Mouse (Mus musculus): ENCODE measurements around the gene Sec24b. TPM values are rescaled to one million over a fixed set of nuclear protein-coding genes. Genes with fewer than 3 reads are reported as not detected.

The Sec24b gene
- polyA plus RNA-seq, 1 experiment from 2014 or later, result 30.2 TPM

DNA sequence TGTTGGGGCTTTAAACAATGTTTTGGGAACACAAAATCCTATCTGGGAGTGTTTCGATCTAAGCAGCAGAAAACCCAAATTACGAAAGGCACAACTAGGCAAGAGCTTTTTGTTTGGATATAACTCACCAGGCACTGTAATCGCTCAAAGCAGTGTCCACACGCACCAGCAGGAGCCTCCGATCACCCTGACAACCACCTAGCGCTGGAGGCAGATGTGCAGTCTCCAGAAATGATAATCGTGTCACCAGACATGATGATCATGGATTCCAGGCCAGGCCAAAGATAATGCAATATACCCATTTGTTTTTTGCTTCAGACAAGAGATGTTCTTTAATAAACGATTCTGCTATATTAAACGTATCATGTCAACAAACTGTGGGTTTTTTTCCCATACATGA is 93.5 kb downstream of the Sec24b start:
- Histone ChIP-seq H3K4me3 (no peak overlapping the region), H3K4me1 (replicated peaks) (peaks cover 24% of the 10 kb centered on the region), H3K36me3 (no peaks in the 10 kb centered on the region), H3K27me3 (peaks cover 37% of the 10 kb centered on the region), H3K9ac (no peak overlapping the region), H3K27ac (no peak overlapping the region), H3K9me3 (no peaks in the 10 kb centered on the region), H3K4me2 (no peak overlapping the region)
- 69% methylated on average over 9 of the region's 9 CpGs for WGBS
- ATAC-seq (ENCODE audit: low FRiP score), result no peak

DNA sequence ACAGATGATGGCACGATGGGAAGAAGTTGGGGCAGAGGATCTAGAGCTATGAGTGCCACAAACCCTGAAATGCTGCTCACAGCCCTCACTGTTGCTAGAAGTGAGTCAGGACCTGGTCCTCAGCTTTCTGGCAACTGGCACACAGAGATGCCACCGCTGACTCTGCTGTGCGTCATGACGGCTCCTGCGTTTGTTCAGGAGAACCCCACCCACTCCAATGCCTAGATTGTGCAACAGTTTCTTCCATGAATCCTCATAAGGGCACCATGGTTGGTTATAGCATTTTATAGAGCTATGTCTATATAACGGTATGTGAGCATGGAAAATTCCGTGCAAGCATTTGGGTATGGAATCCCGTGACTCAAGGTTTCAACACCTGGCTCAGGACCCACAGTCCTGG is 96.7 kb downstream of the Sec24b start:
- no peak overlapping the region for H3K9ac ChIP-seq
- no peak overlapping the region for H3K4me3 ChIP-seq
- WGBS, result 93% methylated on average over 8 of the region's 8 CpGs
- H3K27ac ChIP-seq, result no peak overlapping the region
- no peaks in the 10 kb centered on the region for H3K36me3 ChIP-seq
- no peak for ATAC-seq (ENCODE audit: low FRiP score)
- peaks cover 21% of the 10 kb centered on the region for H3K27me3 ChIP-seq
- no peaks in the 10 kb centered on the region for H3K9me3 ChIP-seq
- no peak overlapping the region for H3K4me2 ChIP-seq
- H3K4me1 ChIP-seq (replicated peaks), result peaks cover 6% of the 10 kb centered on the region

DNA sequence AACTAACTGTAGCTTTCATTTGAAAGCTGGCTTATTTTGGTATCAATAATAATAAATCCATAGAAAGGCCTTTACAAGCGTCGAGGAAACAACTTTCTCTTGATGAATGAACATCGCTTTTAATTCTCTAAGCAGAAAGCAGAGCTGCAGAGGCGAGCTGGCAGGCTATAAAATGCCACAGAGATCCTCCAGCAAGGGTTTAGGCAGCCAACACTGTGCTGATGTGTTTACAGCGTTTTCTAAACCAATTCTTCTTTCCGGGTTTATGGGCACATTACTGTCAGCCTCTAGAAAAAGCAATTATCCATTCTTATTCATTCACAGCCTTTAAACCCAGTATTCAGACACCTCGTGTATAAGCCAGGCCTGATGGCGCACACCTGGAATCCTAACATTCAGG is 98.8 kb downstream of the Sec24b start:
- Histone ChIP-seq H3K4me3 (no peak overlapping the region), H3K4me1 (replicated peaks) (no peaks in the 10 kb centered on the region), H3K27me3 (0 out of 2 replicates have a peak, but pooled peaks cover 6% of the 10 kb centered on the region), H3K4me2 (no peak overlapping the region), H3K27ac (no peak overlapping the region), H3K36me3 (no peaks in the 10 kb centered on the region), H3K9me3 (no peaks in the 10 kb centered on the region), H3K9ac (no peak overlapping the region)
- 77% methylated on average over 8 of the region's 8 CpGs for WGBS
- ATAC-seq (ENCODE audit: low FRiP score), result no peak

DNA sequence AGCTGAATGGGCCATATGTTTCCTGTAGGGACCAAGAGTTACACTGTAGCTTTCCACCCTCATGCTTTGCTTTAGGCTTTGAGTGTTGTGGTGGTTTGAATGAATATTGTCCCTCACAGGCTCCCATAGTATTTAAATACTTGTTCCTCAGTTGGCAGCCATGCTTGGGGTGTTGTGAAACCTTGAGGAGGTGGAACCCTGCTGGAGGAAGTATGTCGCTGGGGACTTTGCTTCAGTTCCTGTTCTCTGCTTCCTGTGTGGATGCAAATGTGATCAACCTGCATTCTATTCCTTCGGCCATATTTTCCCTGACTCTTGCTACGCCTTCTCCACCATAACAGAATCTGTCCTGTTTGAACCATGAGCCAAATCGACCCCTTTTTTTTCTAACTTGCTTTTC is 108.1 kb downstream of the Sec24b start:
- H3K4me1 ChIP-seq (replicated peaks), result no peaks in the 10 kb centered on the region
- ATAC-seq (ENCODE audit: low FRiP score), result no peak
- no peaks in the 10 kb centered on the region for H3K36me3 ChIP-seq
- no peak overlapping the region for H3K9ac ChIP-seq
- no peaks in the 10 kb centered on the region for H3K9me3 ChIP-seq
- H3K27ac ChIP-seq, result no peak overlapping the region
- WGBS, result 88% methylated on average over 4 of the region's 4 CpGs
- no peak overlapping the region for H3K4me3 ChIP-seq
- no peak overlapping the region for H3K4me2 ChIP-seq
- no peaks in the 10 kb centered on the region for H3K27me3 ChIP-seq

DNA sequence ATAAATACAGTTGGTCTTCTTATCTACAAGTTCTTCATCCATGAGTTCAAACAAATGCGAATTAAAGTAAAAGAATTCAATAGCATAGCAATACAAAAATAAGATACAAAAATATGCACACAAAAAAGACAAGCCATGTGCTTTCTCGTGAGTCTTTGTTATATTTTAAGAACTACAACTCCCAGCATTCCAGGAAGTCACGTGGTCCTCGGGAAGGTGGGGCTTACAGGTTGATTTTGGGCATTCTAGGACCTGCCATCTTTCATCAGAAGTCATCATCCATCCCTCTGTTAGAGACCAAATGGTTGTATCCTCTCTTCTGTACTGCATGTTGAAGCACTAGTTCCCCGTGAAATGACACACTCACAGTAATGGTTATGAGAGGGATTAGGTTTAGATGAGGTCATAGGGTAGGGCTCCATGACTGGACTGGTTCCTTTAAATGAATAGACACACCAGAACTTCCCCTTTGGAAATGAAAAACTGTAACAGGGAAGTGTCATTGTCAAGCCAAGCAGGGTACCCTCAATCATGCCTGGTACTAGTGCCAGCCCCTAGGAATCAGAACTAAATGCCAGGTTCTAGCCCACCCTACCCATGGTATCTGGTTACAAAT is 112.1 kb downstream of the Sec24b start:
- no peak for ATAC-seq (ENCODE audit: low FRiP score)
- no peaks in the 10 kb centered on the region for H3K27me3 ChIP-seq
- H3K4me1 ChIP-seq (replicated peaks), result no peaks in the 10 kb centered on the region
- no peaks in the 10 kb centered on the region for H3K9me3 ChIP-seq
- H3K27ac ChIP-seq, result no peak overlapping the region
- no peak overlapping the region for H3K9ac ChIP-seq
- H3K4me3 ChIP-seq, result no peak overlapping the region
- WGBS, result 87% methylated on average over 5 of the region's 5 CpGs
- no peak overlapping the region for H3K4me2 ChIP-seq
- no peaks in the 10 kb centered on the region for H3K36me3 ChIP-seq

DNA sequence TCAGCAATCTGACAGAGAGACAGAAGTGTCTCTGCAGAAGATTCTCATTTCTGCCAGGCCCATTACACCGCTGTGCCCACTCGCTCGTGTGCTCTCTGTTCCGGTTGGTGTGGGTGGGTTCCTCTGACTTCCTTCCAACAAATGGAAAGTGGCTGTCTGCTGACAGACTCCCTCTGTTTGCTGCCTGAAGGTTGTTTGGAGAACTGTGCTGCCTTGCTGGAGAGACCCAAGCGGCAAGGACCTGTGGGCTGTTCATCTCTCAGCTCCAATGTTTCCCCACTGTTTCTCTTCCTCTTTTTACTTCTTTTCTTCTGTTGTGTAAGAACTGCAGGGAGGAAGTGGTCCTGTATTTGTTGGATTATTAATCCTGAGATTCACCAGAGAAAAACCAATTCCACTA is 113.0 kb downstream of the Sec24b start:
- Histone ChIP-seq H3K4me3 (no peak overlapping the region), H3K27me3 (no peaks in the 10 kb centered on the region), H3K4me1 (replicated peaks) (no peaks in the 10 kb centered on the region), H3K9me3 (no peaks in the 10 kb centered on the region), H3K27ac (no peak overlapping the region), H3K36me3 (no peaks in the 10 kb centered on the region), H3K9ac (no peak overlapping the region), H3K4me2 (no peak overlapping the region)
- ATAC-seq (ENCODE audit: low FRiP score), result no peak
- WGBS, result 91% methylated on average over 5 of the region's 5 CpGs

DNA sequence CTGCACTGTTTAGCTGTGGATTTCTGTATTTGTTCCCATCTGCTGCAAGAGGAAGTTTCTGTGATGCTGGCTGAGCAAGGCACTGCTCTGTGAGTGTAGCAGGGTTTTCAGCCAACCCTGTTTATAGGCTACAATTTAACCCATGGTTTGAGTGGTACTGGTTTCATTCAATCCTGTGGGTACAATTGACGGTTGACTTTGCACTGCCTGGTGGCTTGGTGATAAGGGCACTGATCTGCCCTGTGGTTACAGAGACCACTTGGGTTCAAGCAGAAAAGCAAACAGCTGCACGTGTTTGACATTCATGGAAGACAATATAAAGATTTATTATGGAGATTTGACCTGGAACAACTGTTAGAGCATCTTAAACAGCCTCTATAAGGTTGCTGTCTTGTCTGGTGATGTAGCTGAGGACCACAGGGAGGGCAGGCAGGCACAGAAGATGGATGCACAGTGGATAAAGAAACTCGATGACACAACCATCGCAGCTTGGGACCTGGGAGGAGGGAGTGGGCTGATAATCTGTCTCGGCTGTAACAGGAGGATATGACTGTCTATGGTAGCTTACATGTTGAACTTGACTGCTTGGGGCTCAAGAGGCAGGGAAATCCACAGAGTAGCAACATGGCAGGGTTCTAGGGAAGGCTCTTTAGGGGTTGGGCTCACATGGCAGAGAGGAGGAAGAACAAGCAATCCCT is 115.0 kb downstream of the Sec24b start:
- no peak overlapping the region for H3K4me2 ChIP-seq
- no peaks in the 10 kb centered on the region for H3K4me1 ChIP-seq (replicated peaks)
- no peak overlapping the region for H3K27ac ChIP-seq
- no peak overlapping the region for H3K9ac ChIP-seq
- no peak for ATAC-seq (ENCODE audit: low FRiP score)
- no peaks in the 10 kb centered on the region for H3K9me3 ChIP-seq
- no peaks in the 10 kb centered on the region for H3K27me3 ChIP-seq
- H3K36me3 ChIP-seq, result no peaks in the 10 kb centered on the region
- 83% methylated on average over 5 of the region's 5 CpGs for WGBS
- H3K4me3 ChIP-seq, result no peak overlapping the region

DNA sequence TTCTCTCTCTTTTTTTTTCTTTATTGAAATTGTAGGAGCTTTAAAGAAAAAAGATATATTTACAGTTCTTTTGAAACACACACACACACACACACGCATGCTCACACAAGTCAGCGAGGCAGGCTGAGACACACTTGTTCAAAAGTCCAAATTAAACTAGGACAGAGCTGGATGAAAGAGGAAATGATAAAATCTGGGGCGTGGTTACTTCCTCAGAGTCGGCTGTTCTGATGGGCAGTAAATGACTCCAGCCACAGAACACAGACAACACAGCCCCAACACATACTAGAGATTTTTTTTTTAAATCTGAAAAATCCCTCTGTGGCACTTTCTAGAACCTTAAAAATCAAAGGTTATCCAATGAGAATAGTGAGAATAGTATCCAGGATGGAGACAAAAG is 117.5 kb downstream of the Sec24b start:
- H3K27me3 ChIP-seq, result no peaks in the 10 kb centered on the region
- H3K36me3 ChIP-seq, result no peaks in the 10 kb centered on the region
- H3K4me2 ChIP-seq, result no peak overlapping the region
- H3K4me1 ChIP-seq (replicated peaks), result no peaks in the 10 kb centered on the region
- no peaks in the 10 kb centered on the region for H3K9me3 ChIP-seq
- H3K9ac ChIP-seq, result no peak overlapping the region
- H3K4me3 ChIP-seq, result no peak overlapping the region
- WGBS, result 85% methylated on average over 4 of the region's 4 CpGs
- no peak overlapping the region for H3K27ac ChIP-seq
- ATAC-seq (ENCODE audit: low FRiP score), result no peak

DNA sequence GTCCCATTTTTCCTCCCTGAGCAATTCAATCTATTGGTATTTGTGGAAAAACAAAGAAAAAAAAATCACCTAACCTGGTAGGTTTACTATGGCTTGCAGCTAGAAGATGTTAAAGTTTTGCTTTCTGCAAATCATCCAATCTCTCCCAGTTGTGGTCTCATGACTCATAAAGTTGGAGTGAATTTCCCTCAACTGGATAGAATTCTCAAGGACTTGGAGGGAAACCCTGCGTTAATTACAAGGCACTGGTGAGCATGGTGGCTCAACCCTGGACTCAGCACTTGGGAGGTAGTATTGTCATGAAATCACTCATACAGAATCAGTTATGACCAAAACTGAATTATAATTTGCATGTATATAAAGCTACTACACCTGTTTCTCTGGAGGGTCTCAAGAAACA is 120.1 kb downstream of the Sec24b start:
- no peak for ATAC-seq (ENCODE audit: low FRiP score)
- Histone ChIP-seq H3K27me3 (no peaks in the 10 kb centered on the region), H3K27ac (no peak overlapping the region), H3K4me1 (replicated peaks) (0 out of 2 replicates have a peak, but pooled peaks cover 4% of the 10 kb centered on the region), H3K4me2 (no peak overlapping the region), H3K9ac (no peak overlapping the region), H3K4me3 (no peak overlapping the region), H3K9me3 (no peaks in the 10 kb centered on the region), H3K36me3 (no peaks in the 10 kb centered on the region)
- 97% methylated on average over 1 of the region's 1 CpGs for WGBS

DNA sequence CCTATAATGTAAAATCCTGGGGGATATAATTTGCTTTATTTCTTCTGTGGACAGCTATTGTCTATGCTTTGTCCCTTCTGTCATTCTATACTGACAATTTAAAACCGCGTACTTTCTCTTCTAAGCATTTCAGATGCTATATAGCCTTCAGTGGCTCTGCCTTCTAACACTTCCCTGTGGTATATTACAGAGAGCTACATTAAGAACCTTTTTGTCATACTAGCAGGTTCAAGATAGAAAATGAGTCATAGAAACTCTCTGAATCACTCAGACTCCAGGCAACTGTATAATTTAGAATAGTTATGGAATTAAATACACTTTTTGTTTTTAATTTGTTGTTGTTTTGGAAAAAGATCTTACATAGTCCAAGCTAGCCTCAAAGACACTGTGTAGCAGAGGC is 120.6 kb downstream of the Sec24b start:
- no peak for ATAC-seq (ENCODE audit: low FRiP score)
- H3K27ac ChIP-seq, result no peak overlapping the region
- H3K4me1 ChIP-seq (replicated peaks), result 0 out of 2 replicates have a peak, but pooled peaks cover 4% of the 10 kb centered on the region
- WGBS, result 92% methylated on average over 2 of the region's 2 CpGs
- no peaks in the 10 kb centered on the region for H3K9me3 ChIP-seq
- no peak overlapping the region for H3K9ac ChIP-seq
- H3K4me3 ChIP-seq, result no peak overlapping the region
- H3K36me3 ChIP-seq, result no peaks in the 10 kb centered on the region
- H3K4me2 ChIP-seq, result no peak overlapping the region
- H3K27me3 ChIP-seq, result no peaks in the 10 kb centered on the region

DNA sequence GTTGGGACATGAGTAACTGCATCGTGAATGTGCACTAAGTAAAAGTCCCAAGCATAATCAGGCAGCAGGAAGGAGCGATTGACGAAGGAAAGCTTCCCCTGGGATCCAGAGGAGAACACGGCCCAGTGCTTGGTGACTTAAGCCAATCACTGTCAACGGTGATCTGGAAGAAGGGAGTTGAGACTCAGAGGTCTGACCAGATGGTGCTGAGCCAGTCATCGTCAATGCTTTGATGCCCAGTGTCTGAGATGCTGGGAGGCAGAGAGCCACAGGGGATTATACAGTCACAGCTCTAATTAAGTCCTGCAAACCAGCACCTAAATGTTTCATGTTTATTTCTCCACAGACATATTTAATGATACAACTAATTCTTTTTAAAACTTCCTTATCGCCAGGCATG is 122.3 kb downstream of the Sec24b start:
- Histone ChIP-seq H3K4me3 (no peak overlapping the region), H3K27ac (no peak overlapping the region), H3K36me3 (no peaks in the 10 kb centered on the region), H3K4me2 (no peak overlapping the region), H3K9me3 (no peaks in the 10 kb centered on the region), H3K27me3 (no peaks in the 10 kb centered on the region), H3K4me1 (replicated peaks) (0 out of 2 replicates have a peak, but pooled peaks cover 4% of the 10 kb centered on the region), H3K9ac (no peak overlapping the region)
- WGBS, result 56% methylated on average over 7 of the region's 7 CpGs
- ATAC-seq (ENCODE audit: low FRiP score), result no peak

DNA sequence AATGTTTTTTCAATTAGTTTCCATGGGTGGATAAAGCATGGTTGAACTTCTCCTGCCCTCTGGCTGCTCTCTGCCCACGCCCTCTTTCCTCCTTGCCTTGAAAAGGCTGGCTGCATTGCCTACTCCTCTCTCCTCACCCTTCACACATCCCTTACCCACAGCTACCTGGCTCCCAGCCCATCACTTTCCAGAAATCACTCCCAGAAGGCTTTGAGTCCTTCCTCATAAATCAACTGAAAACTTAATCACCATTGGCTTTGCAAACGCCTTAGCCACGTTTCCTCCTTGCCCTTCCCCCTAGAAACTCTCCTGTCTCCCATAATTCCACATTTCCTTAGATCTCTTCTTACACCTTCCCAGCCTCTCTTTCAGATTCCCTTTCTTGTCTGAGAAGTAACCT is 123.5 kb downstream of the Sec24b start:
- 0 out of 2 replicates have a peak, but pooled peaks cover 4% of the 10 kb centered on the region for H3K4me1 ChIP-seq (replicated peaks)
- H3K9ac ChIP-seq, result no peak overlapping the region
- H3K4me2 ChIP-seq, result no peak overlapping the region
- WGBS, result 64% methylated on average over 3 of the region's 3 CpGs
- no peak for ATAC-seq (ENCODE audit: low FRiP score)
- H3K27ac ChIP-seq, result no peak overlapping the region
- H3K36me3 ChIP-seq, result no peaks in the 10 kb centered on the region
- H3K9me3 ChIP-seq, result no peaks in the 10 kb centered on the region
- H3K27me3 ChIP-seq, result no peaks in the 10 kb centered on the region
- H3K4me3 ChIP-seq, result no peak overlapping the region

DNA sequence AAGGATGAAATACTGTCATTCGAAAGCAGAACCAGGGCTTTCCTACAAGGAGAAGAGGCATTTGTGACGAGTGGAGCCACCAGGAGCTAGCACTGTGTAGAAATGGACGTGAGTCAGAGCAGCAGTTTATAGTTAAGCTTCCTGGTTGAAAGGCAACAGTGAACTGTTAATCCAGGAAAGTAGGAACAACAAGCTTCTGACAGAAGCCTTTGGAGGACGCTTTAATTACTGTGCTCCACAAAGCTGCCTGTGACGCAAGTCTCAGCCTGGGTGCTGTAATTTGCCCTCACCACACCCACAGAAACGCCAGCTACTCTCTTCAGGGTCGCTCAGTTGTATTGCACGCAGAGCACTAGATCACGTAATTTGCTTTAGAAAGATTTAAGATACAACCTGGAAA is 124.8 kb downstream of the Sec24b start:
- H3K9me3 ChIP-seq, result no peaks in the 10 kb centered on the region
- no peak for ATAC-seq (ENCODE audit: low FRiP score)
- 0 out of 2 replicates have a peak, but pooled peaks cover 4% of the 10 kb centered on the region for H3K4me1 ChIP-seq (replicated peaks)
- 69% methylated on average over 9 of the region's 9 CpGs for WGBS
- no peaks in the 10 kb centered on the region for H3K36me3 ChIP-seq
- no peaks in the 10 kb centered on the region for H3K27me3 ChIP-seq
- no peak overlapping the region for H3K4me3 ChIP-seq
- no peak overlapping the region for H3K9ac ChIP-seq
- no peak overlapping the region for H3K27ac ChIP-seq
- no peak overlapping the region for H3K4me2 ChIP-seq
